Mouse (Mus musculus) right cerebral cortex, postnatal 4 days (tissue): ENCODE data around the gene Adgre5.

Experiments
- DNase-seq: peaks from one replicate; pipeline ENCODE4 v3.0.0-alpha.2; 2022

Adgre5 gene

DNA sequence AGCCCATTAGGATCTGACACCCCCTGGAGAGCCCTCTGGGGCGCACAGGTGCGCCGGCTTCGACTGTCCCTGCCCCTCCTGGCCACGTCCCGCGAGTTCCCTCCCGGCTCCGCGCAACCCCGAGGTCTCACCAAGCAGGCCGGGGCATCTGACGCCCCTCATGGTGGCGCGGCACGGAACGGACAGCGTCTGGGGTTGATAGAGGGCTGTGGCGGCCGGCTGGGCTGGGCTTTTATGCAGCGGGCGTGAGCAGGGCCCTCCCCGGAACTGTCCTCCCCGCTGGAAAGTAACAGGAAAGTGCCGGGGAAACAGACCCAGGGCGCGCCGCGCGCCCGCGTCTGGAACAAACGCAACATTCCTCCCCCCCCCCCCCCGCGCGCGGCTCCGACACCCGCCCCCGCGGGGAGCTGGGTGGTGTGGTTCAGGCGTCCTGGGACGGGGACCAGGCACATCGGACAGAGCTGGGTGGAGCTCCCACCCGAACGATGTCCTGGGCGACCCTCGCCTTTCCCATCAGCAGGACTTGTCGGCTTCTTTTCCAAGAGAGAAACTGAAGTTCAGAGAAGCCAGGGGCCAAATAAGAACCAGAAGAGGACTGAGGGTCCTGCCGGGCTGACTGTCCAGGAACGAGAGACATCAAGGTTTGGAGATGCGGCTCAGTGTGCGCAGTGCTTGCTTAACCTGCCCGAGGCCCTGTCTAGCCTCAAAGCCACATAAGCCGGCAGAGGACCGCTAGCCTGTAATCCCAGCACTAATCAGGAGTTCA, at the start of gene Adgre5:
TSS of gene Adgre5 (minus strand) at position 351 of the 766 bp plus-strand sequence.
- no peak for DNase-seq

DNA sequence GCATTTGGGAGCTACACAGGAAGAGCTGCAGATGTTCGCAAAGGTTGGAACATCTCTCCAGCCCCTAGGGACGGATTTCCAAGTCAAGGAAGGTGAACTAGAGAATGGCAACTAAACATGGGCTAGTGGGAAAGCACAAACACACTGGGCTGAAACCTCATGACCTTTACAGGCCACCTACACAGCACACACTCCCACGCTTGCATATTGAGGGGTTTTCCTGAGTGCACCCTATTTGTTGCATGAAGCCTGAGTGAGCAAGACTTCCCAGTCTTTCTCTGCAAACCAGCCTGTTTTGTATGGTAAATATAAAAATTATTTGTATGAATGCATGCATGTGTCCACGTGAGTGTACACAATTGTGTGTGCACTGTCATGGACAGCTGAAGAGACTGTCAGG, 48.7 kb upstream of the Adgre5 start:
- no peak for DNase-seq

DNA sequence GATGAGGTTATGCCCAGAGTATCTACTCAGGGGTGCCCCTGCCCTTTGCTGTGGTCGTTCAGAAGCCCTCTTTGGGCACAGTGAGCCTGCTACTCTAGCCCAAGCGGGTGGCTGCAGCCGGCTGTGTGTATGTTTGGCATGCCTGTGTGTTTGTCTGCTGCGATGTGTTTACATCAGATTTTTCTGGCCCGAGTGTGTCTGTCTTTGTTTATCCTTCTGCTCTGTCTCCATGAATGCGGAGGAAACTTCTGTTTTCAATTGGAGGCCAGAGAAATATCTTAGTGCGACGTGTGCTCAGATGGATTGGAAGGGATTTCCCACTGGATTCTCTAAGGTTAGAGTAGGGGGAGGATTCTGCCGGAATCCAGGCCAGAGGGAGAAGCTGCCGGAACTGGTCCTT, 43.9 kb upstream of the Adgre5 start:
- no peak for DNase-seq

DNA sequence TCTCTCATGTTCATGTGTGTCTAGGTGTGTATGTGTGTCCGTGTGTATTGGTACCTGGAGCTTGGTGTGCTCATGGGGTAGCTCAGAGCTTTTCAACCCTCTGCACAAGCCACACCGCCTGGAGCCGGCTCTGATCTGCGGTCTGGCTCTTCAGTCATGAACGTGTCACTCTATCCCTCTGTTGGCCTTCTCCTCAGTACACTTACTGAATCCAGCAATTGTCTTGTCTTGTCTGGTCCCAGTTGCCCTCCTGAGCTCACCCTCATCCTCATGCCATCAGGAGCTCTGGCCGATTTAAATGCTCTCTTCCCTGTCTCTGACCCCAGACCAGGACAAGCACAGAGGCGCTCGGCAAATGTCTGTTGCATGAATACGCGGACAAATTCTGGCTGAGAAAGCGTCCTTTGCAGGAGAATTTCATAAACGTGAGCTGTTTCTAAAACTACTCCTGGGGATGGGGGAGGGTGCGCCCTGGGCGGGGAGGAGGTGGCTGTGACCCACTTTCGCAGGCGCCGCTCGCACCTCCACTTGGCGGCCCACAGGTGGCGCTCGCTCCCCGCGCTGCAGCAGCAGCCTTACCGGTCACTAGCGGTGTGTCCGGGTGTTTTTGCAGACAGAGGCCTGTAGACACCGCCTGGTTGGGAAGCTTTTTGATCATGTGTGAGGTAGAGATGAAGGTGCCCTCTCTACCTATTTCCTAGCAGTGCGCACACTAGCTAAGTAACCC, 41.9 kb upstream of the Adgre5 start:
- DNase-seq, result peak; percentile 87

DNA sequence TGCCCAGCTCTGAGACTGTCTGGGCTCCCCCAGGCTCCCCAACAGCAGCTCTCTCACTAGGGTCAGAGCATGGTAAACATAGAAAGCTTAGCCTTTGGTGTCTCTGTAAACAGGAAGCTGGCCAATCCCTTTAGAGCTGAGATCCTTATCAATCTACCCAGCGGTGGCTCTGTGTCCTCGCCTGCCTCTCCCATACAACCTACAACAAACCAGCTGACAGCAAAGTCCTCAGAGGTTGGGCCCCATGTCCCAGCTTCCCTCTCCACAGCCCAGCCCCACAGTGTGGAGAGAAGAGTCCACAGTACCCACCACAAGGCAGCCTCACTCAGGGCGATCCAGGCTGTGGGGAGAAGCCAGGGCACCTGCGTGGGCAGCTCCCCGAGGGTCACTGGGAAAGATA, 38.5 kb upstream of the Adgre5 start:
- DNase-seq, result no peak

DNA sequence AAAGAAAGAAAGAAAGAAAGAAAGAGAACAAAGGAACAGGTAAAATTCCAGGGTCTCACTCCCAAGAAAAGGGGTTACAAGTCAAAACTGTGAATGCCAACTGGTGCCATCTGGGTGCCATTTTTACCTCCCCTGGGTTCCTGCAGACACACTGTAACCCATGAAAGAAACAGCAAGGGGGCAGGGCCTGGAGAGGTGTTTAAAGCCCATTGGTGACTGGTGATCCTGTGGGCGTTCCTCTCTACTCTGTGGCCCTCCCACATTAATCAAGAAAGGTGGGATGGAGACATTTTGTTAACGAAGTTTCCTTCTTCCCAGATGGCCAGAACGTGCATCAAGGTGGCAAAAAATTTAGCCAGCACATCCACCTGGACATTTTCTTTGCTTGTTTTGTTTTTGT, 36.9 kb upstream of the Adgre5 start:
- DNase-seq, result no peak

DNA sequence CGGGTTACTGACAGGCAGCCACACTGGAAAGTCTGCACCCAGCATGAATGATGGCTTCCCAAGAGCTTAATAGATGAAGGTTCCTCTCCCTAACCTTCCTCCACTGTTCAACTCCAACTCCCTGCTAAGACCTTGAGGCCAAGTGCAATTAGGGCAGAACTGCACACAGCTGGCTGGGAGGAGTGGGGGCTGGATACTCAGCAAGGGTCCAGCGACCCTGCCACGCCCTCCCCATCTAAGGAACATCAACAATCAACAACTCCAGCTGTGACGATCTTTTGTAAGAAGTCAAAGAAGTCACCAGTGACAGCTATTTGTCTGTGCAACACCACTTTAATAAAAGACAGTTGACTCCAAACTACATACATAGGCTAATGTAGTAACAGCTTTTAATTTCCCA, 35.5 kb upstream of the Adgre5 start:
- DNase-seq, result no peak

DNA sequence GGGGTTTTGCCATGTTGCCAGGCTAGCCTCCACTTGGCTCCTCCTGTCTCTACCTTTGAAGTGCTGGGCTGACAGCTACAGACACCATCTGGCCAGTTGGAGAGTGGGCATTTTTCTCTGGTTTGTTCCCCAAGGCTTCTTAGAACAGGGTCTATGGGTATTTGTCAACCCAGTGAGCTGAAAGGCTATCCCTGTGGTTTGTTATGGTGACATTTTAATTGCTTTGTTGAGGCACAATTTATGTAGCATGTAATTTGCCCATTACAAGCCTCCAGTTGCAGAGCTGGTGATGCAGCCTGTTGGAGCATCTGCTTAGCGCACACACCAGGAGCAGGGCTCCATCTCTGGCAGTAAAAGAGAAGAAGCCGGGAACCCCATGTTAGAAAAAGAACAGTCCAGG, 33.1 kb upstream of the Adgre5 start:
- DNase-seq, result no peak

DNA sequence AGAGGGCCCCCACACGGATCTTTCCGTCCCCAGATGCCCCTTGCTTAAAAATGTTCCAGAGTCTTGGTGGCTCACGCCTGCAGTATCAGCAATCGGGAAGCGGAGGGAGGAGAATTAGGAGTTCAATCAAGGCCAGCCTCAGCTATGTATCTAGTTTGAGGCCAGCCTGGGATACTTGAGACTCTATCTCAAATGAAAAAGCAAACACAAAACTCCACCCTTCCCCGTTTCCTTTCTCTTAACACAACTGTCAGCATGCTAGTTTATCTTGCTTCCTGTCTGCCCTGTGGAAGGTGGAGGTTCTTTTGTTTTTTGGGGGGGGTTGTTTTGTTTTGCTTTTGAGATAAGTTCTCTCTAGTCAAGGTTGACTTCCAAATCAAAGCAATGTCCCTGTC, 32.3 kb upstream of the Adgre5 start:
- DNase-seq, result no peak

DNA sequence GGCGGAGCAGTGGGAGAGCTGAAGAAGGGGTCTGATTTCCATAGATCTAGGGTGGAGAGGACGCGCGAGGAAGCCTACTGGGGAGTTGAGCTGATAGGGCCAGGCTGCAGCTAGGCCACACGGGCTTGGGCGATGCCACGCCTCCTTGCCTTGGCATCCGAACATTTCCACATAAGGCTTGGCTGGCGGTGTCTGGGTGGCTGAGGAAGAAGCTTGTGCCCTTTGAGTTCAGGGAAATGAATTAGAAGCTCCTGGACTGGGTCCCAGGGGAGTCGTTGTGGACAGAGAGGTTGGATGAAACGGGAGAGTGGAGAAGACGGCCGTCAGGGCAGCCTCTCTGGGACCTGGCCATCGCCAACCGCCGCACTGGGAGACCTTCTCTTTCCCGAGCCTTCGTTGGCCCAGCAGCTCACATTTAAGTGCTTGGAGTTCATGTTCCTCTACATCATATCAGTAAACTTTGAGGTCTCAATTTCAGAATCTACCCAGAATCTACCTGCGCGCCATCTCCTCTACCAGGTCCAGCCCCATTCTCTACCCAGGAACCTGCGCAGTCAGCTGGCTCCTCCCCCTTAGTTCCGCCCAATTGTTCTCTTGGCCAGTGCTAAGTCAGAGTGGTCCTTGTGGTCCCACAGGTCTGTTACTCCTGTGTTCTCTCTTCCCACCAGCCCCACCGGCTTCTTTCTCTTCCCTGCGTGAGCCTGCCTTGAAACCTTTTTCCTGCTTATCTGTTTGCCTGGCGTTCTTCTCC, 31.8 kb upstream of the Adgre5 start:
- DNase-seq, result peak; percentile 10

DNA sequence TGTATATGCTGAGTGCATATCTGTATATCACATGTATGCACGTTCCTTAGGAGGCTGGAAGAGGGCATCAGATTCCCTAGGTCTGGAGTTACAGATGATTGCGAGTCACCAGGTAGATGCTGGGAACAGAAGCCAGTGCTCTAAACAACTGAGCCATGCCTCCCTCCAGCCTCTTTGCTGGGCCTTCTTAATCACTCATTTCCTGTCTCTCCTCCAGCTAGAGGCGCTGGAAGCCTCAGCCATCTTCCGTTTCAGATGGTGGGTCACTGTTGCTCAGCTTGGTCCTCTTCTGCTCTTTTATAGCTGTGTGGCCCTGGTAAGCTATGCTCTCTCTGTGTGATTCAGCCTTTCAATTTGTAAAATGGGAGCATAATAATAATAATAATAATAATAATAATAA, 30.7 kb upstream of the Adgre5 start:
- no peak for DNase-seq

DNA sequence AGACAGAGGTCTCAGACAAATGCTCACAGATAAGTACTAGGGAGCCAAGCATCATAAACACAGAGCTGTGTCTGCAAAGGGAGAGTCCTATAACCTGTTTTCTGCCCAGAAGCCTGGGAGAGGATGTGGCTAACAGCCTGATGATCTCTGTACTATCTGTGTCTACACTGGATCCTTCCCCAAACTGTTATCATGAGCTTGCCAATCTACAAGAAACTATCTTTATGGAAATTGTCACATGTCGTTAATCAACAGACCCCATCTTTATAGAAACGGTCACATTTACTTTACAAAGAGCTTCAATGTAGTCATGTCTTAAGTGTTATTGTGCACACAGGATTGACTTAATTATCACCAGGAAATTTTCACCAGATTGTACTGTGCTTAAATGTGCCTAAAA, 29.5 kb upstream of the Adgre5 start:
- DNase-seq, result no peak

DNA sequence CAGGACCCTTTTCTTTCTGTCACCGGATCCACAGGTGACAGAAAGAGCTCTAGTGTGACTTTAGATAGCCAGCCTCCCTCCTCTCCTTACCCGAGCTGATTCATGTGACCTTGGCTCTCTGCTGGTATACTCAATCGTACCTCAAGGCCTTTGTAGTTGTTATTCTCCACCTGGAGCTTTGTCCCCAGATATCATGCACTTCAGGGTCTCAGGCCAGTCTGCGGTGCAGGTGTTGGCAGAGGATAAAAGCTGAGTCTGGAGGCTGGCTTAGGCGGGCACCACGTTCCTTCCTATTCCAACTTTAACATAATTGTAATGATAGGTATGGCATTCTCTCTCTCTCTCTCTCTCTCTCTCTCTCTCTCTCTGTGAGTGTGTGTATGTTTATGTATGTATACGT, 28.6 kb upstream of the Adgre5 start:
- no peak for DNase-seq

DNA sequence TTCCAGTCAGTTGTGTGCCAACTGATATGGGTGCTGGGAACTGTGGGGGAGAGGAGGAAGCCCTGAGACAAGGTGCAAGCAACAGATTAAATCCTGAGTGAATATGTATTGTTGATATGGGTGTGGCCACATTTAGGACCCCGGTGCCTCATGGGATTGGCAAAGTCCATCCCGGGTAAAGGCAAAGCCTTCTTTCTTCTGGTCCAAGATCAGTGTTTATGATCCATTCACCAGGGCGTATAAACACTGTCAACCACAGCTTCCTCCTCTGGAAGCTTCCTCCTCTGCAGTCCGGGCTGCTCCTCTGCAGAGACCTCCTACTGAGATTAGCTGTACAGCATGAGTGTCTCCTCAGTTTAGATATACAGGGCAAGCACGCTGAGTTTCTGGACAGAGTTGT, 27.4 kb upstream of the Adgre5 start:
- no peak for DNase-seq

DNA sequence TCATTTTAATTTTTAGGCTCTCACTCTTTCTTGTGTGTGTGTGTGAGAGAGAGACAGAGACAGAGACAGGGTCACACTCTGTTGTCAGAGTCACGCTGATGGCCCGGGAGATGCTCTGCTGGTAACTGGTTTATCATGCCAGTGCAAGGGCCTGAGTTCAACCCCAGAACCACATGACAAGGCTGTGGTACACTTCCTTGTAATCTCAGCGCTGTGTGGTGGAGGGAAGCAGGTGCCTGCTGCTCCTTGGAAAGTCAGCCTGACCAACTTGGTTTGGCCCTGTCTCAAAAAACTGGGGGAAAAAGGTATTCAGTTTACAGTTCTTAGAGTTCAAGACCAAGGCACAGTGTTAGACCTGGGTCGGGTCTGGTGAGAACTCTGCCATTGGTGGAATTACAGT, 26.3 kb upstream of the Adgre5 start:
- no peak for DNase-seq

DNA sequence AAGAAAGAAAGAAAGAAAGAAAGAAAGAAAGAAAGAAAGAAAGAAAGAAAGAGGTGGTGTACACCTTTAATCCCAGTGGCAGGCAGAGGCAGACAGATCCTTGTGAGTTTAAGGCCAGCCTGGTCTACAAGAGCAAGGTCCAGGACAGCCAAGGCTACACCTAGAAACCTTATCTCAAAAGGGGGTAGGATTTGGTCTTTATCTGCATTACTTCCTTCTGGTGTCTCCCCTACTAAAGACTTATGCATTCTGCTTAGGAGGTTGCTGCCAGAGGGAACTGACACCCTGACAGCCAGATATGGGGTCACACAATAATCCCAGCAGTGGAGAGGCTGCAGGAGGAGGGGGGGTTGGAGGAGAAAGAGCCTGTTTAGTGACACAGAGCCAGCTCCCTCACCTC, 24.5 kb upstream of the Adgre5 start:
- no peak for DNase-seq

DNA sequence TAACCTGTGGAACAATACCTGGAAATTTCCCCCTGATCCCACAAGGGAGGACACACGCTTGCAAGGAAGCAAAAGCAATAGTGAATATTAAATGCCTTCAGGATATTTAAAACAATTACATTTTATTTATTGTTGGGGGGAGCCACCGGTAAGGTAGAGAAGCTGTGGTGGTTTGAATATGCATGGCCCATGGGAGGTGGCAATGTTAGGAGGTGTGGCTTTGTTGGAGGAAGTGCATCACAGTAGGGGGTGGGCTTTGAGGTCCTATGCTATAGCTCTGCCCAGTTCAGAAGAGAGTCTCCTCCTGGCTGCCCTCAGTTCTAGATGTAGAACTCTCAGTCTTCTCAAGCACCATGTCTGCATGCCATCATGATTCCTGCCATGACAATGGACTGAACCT, 23.6 kb upstream of the Adgre5 start:
- no peak for DNase-seq

DNA sequence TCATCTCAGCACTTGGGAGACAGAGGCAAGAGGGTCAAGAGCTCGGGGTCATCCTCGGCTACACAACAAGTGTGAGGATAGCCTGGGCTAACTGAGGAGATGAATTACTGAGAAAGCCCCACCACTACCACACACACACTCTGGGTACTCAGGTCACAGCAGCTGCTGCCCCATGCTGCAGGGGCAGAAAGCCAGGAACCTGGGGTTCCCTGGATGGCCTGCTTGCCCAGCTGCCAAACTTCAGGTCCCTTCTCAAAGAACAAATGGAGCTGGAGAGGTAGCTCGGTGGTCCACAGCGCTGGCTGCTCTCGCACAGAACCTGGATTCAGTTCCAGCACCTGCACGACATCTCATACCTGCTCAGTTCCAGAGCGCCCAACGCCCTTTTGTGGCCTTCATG, 23.0 kb upstream of the Adgre5 start:
- no peak for DNase-seq

DNA sequence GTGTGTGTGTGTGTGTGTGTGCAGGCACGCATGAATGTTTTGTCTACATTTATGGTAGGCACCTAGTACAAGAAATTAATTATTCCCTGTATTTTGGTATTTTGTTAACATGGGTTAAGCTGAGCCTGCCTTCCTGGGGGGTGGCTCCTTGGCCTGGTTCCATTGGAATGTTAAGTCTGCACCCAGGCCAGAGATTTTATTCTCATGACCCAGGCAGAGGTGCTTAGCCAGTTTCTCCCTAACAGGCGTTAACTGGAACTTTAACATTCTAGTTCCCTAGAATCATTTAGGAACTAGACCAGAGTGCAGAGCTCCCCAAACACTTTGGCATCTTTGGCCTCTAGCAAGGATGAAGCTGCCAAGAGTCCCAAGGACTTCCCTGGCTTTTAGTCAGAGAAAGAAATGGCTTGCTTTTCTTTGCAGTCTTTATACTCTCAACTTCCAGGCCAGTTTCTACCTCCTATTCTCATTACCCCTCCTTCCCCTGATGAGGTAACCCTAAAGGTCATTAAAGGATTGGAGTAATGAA, 18.2 kb upstream of the Adgre5 start:
- no peak for DNase-seq

DNA sequence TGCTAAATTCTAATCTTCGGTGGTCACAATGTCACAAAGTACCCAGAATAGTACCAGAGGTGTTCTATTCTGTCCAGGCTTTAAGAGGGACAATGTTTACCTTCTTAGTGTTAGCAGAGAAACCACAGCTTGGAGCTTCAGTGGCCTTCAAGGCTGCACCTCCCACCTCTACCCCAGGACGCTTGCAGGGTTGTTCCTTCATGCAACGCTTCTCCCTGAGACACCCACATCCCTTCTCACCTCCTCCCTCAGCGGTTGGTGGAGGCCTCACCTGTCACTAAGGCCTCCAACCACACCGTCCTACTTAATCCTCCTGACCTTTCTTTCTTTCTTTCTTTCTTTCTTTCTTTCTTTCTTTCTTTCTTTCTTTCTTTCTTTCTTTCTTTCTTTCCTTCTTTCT, 17.2 kb upstream of the Adgre5 start:
- DNase-seq, result no peak

DNA sequence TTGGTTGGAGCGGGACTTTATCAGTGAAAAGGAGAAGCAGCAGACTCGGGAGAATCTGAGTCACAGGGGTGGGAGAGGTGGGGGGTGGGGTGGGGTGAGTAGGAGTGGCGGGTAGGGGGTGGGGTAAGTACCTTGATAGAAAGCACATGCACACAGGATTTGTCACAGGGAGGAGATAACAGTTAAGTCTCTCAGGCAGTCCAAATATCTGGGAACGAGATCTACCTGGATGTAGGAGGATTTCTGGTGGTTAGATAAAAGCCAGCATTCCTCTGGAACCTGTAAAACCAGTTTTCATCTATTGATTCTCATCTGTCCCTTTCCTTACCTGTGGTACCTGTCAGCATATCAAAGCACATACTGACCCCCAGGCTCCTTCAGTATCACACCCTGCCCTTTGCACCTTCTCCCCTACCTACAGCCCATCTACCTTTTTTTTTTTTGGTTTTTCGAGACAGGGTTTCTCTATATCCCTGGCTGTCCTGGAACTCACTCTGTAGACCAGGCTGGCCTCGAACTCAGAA, 16.0 kb upstream of the Adgre5 start:
- DNase-seq, result no peak

DNA sequence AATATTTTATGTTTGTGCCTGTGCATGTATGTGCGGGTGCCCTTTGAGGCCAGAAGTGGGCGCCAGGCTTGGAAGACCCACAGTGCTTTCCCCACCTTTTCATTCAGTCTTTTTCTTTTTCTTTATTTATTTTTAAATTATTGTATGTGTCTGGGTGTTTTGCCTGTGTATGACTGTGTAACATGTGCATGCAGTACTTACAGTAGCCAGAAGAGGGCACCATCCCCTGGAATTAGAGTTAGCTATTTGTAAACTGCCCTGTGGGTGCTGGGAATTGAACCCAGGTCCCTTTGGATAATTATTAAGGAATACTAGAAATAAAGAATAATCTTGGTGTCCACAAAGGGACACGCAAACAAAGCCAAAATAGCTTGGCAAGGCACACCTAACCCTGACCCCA, 15.1 kb upstream of the Adgre5 start:
- peak; percentile 15 for DNase-seq

DNA sequence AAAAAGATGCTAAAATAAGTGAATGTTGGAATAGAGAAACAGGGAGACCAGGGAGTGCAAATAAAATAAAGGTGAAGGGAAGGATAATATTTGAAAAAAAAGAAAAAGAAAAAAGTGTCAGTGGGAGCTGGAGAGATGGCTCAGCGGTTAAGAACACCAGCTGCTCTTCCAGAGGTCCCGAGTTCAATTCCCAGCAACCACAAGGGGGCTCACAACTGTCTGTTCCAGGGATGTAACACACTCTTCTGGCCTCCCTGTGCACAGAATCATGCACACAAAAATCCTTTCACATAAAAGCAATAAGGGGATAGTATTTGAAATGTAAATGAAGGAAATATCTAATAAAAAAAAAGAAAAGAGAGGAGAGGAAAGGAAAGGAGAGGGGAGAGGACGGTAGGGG, 13.0 kb upstream of the Adgre5 start:
- no peak for DNase-seq

DNA sequence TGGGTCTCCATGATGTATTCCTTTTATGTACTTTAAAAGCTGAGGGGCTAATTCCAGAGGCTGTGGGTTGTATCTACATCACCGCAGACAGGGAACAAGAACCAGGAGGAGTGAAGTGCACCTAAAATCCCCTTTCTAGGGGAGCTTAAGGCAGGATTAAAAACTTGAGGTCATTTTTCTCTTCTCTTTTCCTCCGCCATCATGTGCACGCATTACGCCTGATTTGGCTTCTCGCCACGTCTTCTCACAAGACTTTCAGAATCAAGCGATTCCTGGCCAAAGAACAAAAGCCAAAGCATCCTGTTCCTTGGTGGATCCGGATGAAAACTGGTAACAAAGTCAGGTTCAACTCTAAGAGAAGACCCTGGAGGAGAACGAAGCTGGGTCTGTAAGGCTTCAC, 8.1 kb upstream of the Adgre5 start:
- peak; percentile 18 for DNase-seq
